Mouse (Mus musculus): Measurements from ENCODE around the gene Crygc.
A peak's percentile ranks its signal among the peaks of the same experiment; 100 is the strongest.

Gene Crygc

DNA sequence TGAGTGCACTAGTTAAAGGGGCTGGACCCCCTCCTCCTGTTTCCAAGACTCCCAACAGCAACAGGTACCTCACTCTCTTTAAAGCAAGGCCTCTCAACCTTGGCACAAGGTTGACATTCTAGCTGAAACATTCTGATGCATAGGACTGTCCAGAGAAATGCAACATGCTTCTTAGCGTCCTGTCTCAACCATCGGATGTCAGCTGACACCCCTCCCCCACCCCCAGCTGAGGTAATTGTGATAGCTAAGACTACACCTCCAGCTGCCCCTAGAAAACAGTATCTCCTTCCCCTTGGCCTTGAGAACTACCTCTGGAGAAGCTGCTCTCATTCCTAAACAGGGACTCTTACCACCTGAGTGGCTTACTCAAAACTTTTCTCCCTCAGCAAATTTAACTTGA is 21.3 kb downstream of the Crygc start:
- peak; percentile 46 for DNase-seq

DNA sequence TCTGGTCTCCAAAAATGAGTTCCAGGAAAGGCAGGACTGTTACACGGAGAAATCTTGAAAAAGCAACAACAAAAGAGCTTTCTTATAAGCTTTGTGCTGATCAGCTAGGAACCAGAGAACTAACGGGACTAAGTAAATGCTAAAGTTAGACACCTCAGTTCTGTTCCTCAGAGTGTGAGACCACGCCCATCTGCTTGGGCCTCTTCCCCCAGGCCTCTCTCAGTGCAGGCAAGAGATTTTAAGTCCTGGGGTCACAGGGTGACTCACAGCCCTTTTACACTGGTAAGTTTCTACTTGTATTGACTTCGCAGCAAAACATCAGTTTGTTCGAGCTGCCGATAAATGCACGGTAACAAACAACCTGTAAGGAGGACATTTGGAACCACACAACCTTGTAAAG is 21.8 kb downstream of the Crygc start:
- peak; percentile 64 for DNase-seq

DNA sequence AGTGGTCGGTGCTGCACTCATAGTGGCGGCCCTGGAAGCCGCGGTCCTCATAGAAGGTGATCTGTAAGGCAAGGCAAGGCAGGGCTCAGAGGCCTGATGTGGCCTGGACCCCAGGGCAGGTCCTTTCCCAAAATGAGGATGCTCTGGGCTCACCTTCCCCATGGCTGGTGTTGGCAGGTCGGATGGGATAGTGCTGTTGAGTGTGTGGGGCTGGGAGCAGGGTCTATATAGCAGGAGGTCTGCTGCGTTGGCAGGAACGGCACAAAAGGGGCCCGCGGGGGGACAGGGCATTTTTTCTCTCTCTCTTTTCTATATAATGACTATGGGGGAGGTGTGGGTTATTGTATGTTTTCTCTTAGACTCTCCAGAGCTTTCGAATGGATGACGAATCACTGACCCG is 22.5 kb downstream of the Crygc start, which contains the start of gene Cryge:
Cryge (minus strand) TSS at position 198 of the 400 bp plus-strand sequence.
- DNase-seq = peak; percentile 57

DNA sequence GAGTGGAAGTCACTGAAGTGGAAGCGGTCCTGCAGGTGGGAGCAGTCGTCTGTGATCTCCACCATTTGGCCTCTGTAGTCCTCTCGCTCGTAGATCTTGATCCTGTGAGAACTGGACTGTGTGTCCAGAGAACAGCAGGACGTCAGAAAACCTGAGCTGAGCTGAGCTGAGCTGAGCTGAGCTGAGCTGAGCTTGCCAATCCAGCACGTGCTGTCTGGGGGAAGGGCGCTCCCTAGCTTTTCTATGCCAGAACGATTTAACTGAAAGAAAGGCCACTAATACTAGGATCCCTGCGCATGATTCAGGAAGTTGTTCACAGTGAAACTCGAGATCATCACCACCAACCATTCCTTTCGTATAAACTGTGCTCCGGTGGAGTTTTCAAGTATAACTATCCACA is 24.7 kb downstream of the Crygc start:
- DNase-seq = peak; percentile 86

DNA sequence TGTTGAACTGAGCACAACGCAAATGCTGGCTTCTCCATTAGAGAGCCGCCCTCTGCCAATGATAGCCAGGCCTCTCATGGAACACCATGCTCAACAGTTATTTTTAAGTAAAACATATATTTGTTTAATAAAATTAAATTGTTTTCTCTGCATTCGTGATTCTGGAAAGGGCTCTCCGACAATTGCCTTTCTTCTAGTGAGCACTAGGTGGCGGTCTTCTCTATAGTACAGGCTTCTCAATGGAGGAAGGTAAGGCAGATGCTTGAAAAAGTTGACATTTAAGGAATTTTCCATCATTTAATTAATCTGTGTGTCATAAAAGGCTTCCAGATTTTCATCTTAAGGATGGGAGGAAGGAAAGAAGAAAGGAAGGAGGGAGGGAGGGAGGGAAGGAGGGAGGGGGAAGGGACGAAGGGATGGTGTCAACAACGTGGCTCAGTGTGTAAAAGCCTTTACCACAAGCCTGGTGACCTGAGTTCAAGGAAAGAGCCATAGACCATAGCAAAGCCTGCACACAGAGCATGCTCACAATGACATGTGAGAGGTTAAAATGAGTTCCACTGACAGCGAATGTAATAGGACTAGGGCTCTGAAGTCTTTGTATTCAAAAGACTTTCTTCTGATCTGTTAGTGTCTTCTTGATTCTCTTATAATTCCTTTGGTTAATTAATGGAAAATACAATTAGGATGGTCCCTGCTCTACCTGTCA is 26.9 kb downstream of the Crygc start:
- peak; percentile 55 for DNase-seq

DNA sequence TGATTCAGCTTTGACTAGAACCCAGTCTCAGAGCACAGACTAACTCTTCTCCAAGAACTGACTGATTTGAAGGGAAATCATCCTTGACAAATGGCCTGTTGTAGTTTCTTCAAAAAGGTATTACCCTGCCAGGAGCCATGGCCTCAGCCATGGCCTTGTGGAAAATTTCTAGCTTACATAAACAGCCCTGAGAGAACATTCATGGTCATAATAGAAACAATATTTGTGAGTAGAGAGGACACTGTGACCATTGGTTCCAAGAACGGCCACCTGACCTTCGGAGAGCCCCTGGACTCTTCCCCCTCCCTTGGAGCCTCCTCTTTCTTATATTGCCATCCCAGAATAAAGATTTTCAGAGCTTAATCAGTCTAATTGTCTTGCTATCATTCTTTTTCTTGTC is 30.1 kb downstream of the Crygc start:
- DNase-seq = peak; percentile 36

DNA sequence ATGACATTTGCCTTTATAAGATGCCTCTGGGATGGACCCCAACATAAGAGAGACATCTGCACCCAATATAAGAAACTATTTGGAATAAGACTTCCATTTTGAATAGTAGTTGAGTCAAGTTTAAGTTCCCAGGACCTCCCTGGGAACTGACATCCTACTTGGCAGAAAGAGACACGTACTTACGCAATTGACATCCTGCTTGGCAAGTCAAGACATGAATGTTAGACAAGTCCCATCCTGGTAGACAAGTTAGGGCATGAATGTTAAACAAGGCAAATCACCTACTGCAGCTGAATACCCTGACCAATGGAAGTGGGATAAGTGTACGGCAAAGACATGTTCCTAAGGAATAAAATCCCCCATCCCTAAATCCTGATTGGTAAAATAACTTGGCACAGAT is 31.7 kb downstream of the Crygc start:
- DNase-seq = peak; percentile 54

DNA sequence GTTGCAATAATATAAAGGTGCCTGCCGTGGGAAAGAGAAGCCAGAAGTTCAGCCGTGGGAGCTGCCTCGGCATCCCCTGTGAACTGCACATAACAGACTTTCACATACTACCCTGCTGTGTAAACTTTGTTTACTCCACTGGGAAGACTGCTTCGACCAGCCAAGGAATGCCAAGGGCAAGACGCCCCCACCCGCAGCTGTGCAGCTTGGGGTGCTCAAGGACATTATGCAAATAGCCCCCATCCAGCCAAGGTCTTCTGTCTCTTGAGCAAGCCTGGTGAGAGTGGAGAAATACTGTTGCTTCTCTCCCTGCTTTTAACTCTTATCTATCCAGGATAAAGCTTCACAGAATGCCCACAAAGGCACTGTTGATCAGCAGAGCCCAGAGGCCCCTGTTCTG is 32.7 kb downstream of the Crygc start:
- DNase-seq = peak; percentile 76

DNA sequence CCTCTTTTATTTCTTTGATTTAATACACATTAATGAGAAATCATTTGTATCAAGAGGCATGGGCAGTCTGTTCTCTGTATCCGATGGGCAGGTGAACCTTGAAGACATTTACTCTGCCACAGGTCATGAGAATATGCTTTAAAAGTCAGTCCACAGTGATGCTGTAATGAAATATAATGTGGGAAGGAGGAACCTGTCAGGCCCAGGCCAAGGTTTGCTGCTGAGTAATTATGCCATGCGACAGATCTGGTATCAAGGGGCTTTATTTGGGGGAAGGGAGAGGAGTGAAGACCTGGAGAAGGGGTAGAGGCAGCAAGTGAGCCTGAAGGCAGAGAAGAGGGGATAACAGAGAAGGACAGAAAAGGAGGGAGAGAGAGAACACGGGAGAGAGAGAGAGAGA is 33.8 kb downstream of the Crygc start:
- DNase-seq = peak; percentile 56

DNA sequence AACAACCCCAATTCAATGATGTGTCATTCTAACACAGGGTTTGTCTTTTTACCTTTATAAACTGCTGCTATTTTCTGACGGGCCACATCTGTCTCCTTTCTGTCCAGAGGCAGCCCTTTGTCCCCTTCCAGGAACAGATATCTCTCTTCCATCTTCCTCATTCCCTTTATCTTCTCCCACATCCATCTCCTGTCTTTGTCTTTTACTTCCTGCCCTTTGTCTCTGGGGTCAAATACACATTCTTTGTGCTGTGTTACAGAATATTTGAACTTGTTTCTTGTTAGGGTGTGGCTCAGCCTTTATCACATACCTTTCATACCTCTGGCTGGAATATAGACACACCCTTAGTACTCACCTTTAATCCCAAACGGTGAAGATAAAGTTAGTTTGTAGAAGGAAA is 35.9 kb downstream of the Crygc start:
- no peak for DNase-seq

DNA sequence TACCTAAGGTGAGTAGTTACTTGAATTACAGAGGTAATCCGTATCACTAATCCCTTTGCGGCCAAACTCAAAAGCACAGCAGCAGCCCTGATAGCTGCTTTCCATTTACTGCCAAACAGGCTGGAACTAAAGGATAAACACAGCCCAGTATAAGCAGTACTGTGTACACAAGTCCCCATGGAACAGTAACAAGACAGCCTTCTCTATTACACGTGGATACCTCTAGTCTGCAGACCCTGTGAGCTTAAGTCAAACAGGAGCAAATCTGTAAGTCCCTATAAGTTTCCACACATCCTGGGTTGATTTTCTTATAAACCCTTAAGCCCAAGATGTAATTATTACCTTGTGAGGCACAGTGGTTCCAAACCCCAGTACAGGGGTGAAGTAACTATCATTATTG is 38.0 kb downstream of the Crygc start:
- DNase-seq = no peak

DNA sequence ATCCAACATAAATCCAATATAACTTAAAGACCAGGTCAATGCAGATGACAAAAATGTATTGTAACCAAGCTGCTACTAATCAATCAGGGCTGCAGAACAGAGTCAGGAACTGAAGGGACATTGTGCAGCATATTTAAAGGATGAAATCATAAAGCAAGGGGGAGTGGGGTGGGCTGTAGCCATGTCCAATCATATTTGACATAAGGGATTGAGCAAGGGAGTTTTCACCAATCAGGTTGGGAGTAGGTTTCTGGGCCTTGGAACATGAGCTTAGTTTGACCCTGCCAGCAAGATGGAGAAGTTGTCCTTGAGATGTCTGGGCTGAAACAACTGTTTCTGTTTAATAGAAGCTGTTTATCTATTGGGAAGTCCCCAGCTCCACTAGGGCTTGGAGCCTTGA is 40.8 kb downstream of the Crygc start, which contains the start of gene Akr1cl:
Akr1cl (minus strand) TSS at position 119 of the 400 bp plus-strand sequence.
- no peak for DNase-seq

DNA sequence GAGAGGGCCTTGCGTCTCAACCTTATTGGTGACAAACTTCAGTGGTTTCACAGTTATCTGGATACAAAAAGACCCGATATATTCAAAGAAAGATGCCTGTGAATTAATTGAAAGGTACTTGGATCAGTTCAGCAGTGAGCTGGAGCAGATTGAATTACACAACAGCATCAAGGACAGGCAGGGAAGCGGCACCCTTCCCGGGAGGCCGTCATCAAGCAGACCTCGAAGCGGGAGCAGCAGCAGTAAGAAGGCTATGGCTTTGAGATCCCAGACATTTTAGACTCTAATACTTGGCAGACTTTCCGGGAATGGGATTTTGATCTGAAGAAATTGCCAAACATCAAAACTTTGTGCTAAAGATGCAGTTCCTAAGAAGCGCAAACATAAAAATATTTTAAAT is 45.3 kb downstream of the Crygc start:
- DNase-seq = no peak

Data from heart, adult 11 months (tissue).